Mouse (Mus musculus) lung, postnatal 0 days (tissue): Measurements from ENCODE around the gene Ddah1.

Experiments
- CTCF ChIP-seq: IDR thresholded peaks from 2 replicates; pipeline ENCODE4 v1.5.1; 2016; ENCODE audit warnings: antibody characterized with exemption, mild to moderate bottlenecking
- EP300 ChIP-seq: IDR thresholded peaks from 2 replicates; pipeline ENCODE4 v1.6.1; 2016; ENCODE audit warnings: antibody characterized with exemption, mild to moderate bottlenecking, control low read depth

DNA sequence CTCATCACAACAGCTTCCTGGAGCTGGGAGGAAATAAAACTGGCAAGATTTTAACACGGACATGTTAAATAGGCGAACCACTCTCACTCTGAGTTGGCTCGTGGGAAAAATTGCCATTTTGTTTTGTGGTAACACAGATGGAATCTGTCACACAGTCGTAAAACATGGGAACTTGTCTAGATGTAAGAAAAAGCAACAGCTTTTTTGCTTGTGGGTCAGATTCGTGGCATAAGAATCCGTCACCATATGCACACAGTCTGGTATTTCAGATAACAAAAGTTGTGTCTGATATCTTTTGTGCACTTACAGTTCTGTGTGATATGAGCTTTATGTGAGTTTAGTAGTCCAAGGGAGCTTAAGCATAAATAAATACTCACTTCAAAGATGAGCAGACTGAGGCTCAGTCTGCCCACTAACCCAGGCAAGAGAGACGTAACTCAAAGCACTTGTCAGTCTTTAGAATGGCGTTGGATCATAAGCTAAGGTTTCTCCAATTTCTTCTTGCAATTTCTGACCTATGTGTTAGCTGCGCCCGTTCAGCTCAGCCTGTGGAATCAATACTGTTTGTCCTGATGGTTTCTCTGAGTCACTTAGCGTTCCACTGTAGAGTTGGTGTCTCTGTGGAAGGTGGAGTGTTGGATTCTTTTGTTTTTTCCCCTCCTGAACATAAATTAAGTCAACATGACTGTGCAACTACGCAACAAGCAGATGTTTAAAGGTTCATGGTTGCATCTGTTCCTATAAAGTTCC, 83.7 kb downstream of the Ddah1 start:
- TF ChIP-seq EP300 (no peak), CTCF (no peak)
